In genomic region chr6:97531043-97531442, GRCm38 (mm10) we compare ENCODE assay signal across 13 mouse cellular contexts.
A peak's percentile ranks its signal among the peaks of the same experiment; 100 is the strongest.
DNase-seq lines count a peak whose midpoint lies in the region; ATAC-seq lines count a peak whose summit lies in the region.
"Had no signal": no experiment of that assay in that cellular context is flagged by ENCODE, and none has a peak within 500 bp of the region (broad histone marks: within the 10 kb centered on the region; RNA-seq: fewer than 3 reads in every experiment).

No protein-coding gene starts in this region.

- peaks cover 48% of the 10 kb centered on the region for H3K4me1 ChIP-seq in hindbrain, embryonic 10.5 days (replicated peaks)
- peaks cover 12% of the 10 kb centered on the region for H3K4me1 ChIP-seq in hindbrain, embryonic 16.5 days (ENCODE audit: control insufficient read depth, insufficient read depth, low read depth, low read length)

- WGBS in hindbrain, embryonic 10.5 days, result 87% methylated on average over 4 of the region's 4 CpGs
- 63% methylated on average over 4 of the region's 4 CpGs for WGBS in hindbrain, embryonic 16.5 days

- no peak overlapping the region for H3K4me2 ChIP-seq in hindbrain, embryonic 16.5 days (ENCODE audit: low read length)

- H3K9me3 ChIP-seq in hindbrain, embryonic 10.5 days, result no peaks in the 10 kb centered on the region
- no peaks in the 10 kb centered on the region for H3K9me3 ChIP-seq in hindbrain, embryonic 16.5 days (ENCODE audit: control insufficient read depth, low read length)

- H3K36me3 ChIP-seq in hindbrain, embryonic 10.5 days, result peaks cover 16% of the 10 kb centered on the region
- H3K36me3 ChIP-seq in hindbrain, embryonic 16.5 days (ENCODE audit: control insufficient read depth, insufficient read depth, low read length), result no peaks in the 10 kb centered on the region

- intact Hi-C loops in left cerebral cortex, postnatal 4 days (cut with DNase I), result no loop called here

- no peak overlapping the region for H3K9ac ChIP-seq in hindbrain, embryonic 16.5 days (ENCODE audit: low read depth, low read length)
- H3K9ac ChIP-seq: liver, embryonic 14.5 days had no signal

- no peak for DNase-seq in hindbrain, embryonic 10.5 days (ENCODE audit: low spot score)
- peak; percentile 30 to 37 for DNase-seq in right cerebral cortex, adult 2 months (ENCODE audit: low spot score in 2 of 2)
- DNase-seq in right cerebral cortex, postnatal 25 days, result no peak
- DNase-seq in lung, postnatal 10 days, result peak; percentile 67
- DNase-seq in thymus, postnatal 25 days, result peak; percentile 42
- DNase-seq in urinary bladder, postnatal 10 days (ENCODE audit: low spot score), result no peak
- DNase-seq in left cerebral cortex, postnatal 4 days, result no peak
- DNase-seq: cerebellum, adult 9-11 months; kidney, adult 18-20 months; midbrain, embryonic 14.5 days; spleen, adult 18-20 months had no signal

- H3K4me3 ChIP-seq in hindbrain, embryonic 10.5 days, result no peak overlapping the region
- no peak overlapping the region for H3K4me3 ChIP-seq in hindbrain, embryonic 16.5 days (ENCODE audit: low read length)

- ATAC-seq in hindbrain, embryonic 16.5 days, result no peak

- peak overlapping the region; percentile 29 for H3K27ac ChIP-seq in hindbrain, embryonic 10.5 days
- H3K27ac ChIP-seq in hindbrain, embryonic 16.5 days (ENCODE audit: low read depth, low read length), result no peak overlapping the region
- H3K27ac ChIP-seq: liver, embryonic 14.5 days had no signal

- peaks cover 8% of the 10 kb centered on the region; the same call in 1 of the 2 replicates for H3K27me3 ChIP-seq in hindbrain, embryonic 10.5 days (ENCODE audit: insufficient read depth, poor library complexity, severe bottlenecking)
- no peaks in the 10 kb centered on the region; the same call in 1 of the 2 replicates for H3K27me3 ChIP-seq in hindbrain, embryonic 16.5 days (replicated peaks; ENCODE audit: control insufficient read depth, insufficient read depth, low read length)

Comparison
In these comparisons a context has a peak if more than half of its experiments do, and no peak if none do; other contexts are left out.
1. DNase-seq: peak in right cerebral cortex, adult 2 months (2 of 2), lung, postnatal 10 days (single experiment) and thymus, postnatal 25 days (single experiment); none in hindbrain, embryonic 10.5 days (single experiment), right cerebral cortex, postnatal 25 days (single experiment), urinary bladder, postnatal 10 days (single experiment) and left cerebral cortex, postnatal 4 days (single experiment).